Mouse (Mus musculus): ENCODE results near the gene Slc16a12.

DNA sequence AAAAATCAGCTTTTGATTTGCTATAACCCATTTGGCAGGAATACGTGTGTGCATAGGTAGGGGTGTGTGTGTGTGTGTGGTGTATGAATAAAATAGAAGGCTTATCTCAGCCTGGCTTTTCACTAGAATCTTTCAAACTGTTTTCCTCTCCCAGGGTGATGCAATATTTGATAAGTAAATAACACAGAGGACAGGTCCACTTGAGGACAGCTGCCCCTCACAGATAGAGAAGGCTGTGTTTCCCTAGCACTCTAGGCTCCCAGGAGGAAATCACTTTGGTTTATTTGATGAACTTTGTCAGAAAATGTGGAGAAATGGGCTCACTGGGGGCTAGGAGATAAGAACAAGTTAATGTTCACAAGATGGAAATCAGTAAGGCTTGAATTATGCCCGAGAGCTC is 35.0 kb downstream of the Slc16a12 start:
- TF ChIP-seq POLR2A (IDR thresholded peaks at IDR 0.05; ENCODE audit: insufficient read depth, low read depth, low read length) (no peak), CTCF (IDR thresholded peaks at IDR 0.05; ENCODE audit: insufficient read depth, low read depth, low read length) (no peak)

All from olfactory bulb, adult 2 months (tissue).